Mouse (Mus musculus) thymus, postnatal 36 days (tissue): ENCODE data around the gene Olfr704.
"Not testable (repeated sequence)": the region's sequence is repeated elsewhere in the genome, so short reads cannot be mapped to it uniquely, and the experiment has no call there.

Experiments used
- DNase-seq, 2 experiments: peaks; one replicate each; pipeline ENCODE4 v3.0.0; 2022; ENCODE audit warnings: mixed read lengths in 2 of 2

The Olfr704 gene

GRCm38 (mm10) chr7:106862885-106863284 lies at the start of gene Olfr704:
Gene Olfr704, plus strand, starts transcription at chr7:106863185.
- DNase-seq = no peak

GRCm38 (mm10) chr7:106813829-106814228 lies 49.2 kb upstream of the Olfr704 start, which contains the start of gene Olfr701:
Gene Olfr701, plus strand, starts transcription at chr7:106814129.
- DNase-seq = no peak

- no peak for DNase-seq
Measured at GRCm38 (mm10) chr7:106815775-106816174, 47.2 kb upstream of the Olfr704 start.

DNA sequence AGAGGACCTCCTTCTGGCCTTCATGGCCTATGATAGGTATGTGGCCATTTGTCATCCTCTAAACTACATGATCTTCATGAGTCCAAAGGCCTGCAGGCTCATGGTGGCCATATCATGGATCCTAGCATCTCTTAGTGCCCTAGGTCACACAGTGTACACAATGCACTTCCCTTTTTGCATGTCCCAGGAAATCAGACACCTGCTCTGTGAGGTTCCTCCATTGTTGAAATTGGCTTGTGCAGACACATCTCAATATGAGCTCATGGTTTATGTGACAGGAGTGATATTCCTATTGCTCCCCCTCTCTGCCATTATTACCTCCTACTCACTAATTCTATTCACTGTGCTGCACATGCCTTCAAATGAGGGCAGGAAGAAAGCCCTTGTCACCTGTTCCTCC lies 44.6 kb upstream of the Olfr704 start:
- DNase-seq = no peak

DNA sequence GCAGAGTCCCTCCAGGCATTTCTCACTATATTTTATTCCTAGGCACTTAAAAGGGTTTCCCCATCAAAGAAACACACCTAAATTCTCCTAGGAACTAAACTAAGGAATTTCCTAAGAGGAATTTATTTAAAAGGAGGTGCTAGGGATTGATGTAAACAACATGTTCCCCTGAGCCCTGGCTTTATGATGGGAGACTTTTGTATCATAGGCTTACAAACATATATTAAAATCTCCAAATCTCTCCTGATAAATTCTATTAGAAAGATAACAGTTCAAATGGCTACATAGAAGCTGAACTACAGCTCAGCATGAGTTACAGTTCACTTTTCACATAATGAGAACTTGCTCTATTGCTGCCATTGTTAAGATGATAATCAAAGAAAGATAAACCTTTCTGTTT lies 29.2 kb upstream of the Olfr704 start, which contains the start of gene Olfr702:
Gene Olfr702, minus strand, starts transcription at position 101 of the 400 bp plus-strand sequence.
- no peak for DNase-seq

DNA sequence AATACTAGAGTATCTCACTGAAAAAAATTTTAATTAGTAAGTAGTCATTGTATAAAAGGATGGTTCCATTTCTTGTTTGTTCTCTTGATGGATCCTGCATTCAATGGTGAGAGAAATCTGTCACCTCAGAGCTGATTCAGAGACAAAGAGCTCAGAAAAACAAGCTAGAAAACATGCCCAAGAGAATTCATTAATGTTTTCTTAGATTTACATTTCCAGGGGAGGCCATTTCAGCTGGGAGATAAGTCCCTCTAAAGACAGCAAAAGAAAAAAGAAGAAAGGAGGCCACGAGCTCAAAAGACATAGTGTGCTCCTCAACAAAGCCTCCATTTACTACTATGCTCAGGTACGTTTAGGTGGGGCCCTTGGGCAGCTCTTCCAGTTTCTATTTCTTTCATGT lies 19.9 kb upstream of the Olfr704 start, which contains the start of gene Olfr703:
Gene Olfr703, plus strand, starts transcription at position 301 of the 400 bp plus-strand sequence.
- DNase-seq = no peak

- DNase-seq = no peak
Measured at GRCm38 (mm10) chr7:106876791-106877190, 13.8 kb downstream of the Olfr704 start, which contains the start of gene Olfr705. Gene Olfr705, minus strand, starts transcription at chr7:106876891.

GRCm38 (mm10) chr7:106888062-106888461 lies 25.1 kb downstream of the Olfr704 start, which contains the start of gene Olfr706:
Gene Olfr706, minus strand, starts transcription at chr7:106888162.
- DNase-seq = no peak

- not testable (repeated sequence) for DNase-seq
Measured at GRCm38 (mm10) chr7:106901141-106901540, 38.2 kb downstream of the Olfr704 start, which contains the start of gene Olfr707. Gene Olfr707, minus strand, starts transcription at chr7:106901241.

- no peak for DNase-seq
Measured at GRCm38 (mm10) chr7:106907676-106908075, 44.7 kb downstream of the Olfr704 start, which contains the start of gene Olfr1532-ps1. Gene Olfr1532-ps1, plus strand, starts transcription at chr7:106908001.
